Mouse (Mus musculus) hindbrain, postnatal 0 days (tissue): Measurements from ENCODE around the gene Ahnak. TPM values are rescaled to one million over a fixed set of nuclear protein-coding genes. Genes with fewer than 3 reads are reported as not detected.
A peak's percentile ranks its signal among the peaks of the same experiment; 100 is the strongest.

Experiments used
- ATAC-seq: fragments of 200-750 bp; cut with Nextera tagmentation; 2 replicates; pipeline ENCODE4 v1.8.0; 2017; ENCODE audit warnings: mild to moderate bottlenecking, moderate TSS enrichment, moderate library complexity
- DNase-seq: peaks from one replicate; pipeline ENCODE4 v3.0.0-alpha.2; 2015; ENCODE audit warnings: low spot score
- H3K27ac ChIP-seq: fragments of 300-500 bp; sonication (generic); 2 replicates; pipeline ENCODE4 v1.5.1; 2014; ENCODE audit warnings: mild to moderate bottlenecking
- H3K27me3 ChIP-seq: fragments of 300-500 bp; sonication (generic); 2 replicates; pipeline ENCODE4 v1.6.1; 2014; ENCODE audit warnings: low read length, mixed read lengths; ENCODE audit not compliant: insufficient read depth
- H3K36me3 ChIP-seq: fragments of 300-500 bp; sonication (generic); 2 replicates; pipeline ENCODE4 v1.6.1; 2014; ENCODE audit warnings: low read length, mixed read lengths; ENCODE audit not compliant: insufficient read depth
- H3K4me1 ChIP-seq: fragments of 300-500 bp; sonication (generic); 2 replicates; pipeline ENCODE4 v1.6.1; 2014; ENCODE audit warnings: antibody characterized with exemption, low read length, mixed read lengths; ENCODE audit not compliant: insufficient read depth
- H3K4me2 ChIP-seq: fragments of 300-500 bp; sonication (generic); 2 replicates; pipeline ENCODE4 v1.6.1; 2014; ENCODE audit warnings: low read depth, mild to moderate bottlenecking, low read length, moderate library complexity, mixed read lengths
- H3K4me3 ChIP-seq: fragments of 300-500 bp; sonication (generic); 2 replicates; pipeline ENCODE4 v1.5.1; 2014; ENCODE audit warnings: low read length
- H3K9ac ChIP-seq: fragments of 300-500 bp; sonication (generic); replicated peaks from 2 replicates; pipeline ENCODE4 v1.6.1; 2014; ENCODE audit warnings: mild to moderate bottlenecking, low read length, moderate library complexity, mixed read lengths
- H3K9me3 ChIP-seq: fragments of 300-500 bp; sonication (generic); 2 replicates; pipeline ENCODE4 v1.6.1; 2016; ENCODE audit warnings: low read length, mixed read lengths
- CTCF ChIP-seq: IDR thresholded peaks from 2 replicates; pipeline ENCODE4 v1.5.1; 2016; ENCODE audit warnings: antibody characterized with exemption, control low read depth, low read depth
- WGBS: fragments of 180-500 bp; shearing (Covaris S2); extraction: QIAGEN DNeasy Blood & Tissue Kit; methylation state at CpG from one replicate; pipeline ENCODE4 v1.1.7; 2014; 5-methylcytosine and 5-hydroxymethylcytosine counted together
- polyA plus RNA-seq: library from polyadenylated mRNA; unstranded; fragments of >200 nt; fragmentation: Nextera tagmentation; extraction: Ambion mirVana; gene quantifications from 2 replicates; pipeline ENCODE4 v1.2.1, GENCODE M21; 2015
- total RNA-seq: library from RNA; depleted of rRNA; stranded (reverse); fragments of >200 nt; gene quantifications from 2 replicates; pipeline ENCODE4 v1.2.3, GENCODE M21; 2014

Gene Ahnak
- total and polyA plus RNA-seq, 2 experiments from 2014 or later: 6.1 to 11.2 TPM

- peak within 1 kb of the TSS; percentile 88 for H3K27ac ChIP-seq
- H3K36me3 ChIP-seq: peaks cover 29% of the 10 kb centered on the region
- TF ChIP-seq CTCF: peak; percentile 28
- peak within 1 kb of the TSS; percentile 89 for H3K4me2 ChIP-seq
- H3K4me3 ChIP-seq: peak within 1 kb of the TSS; percentile 67
- H3K9me3 ChIP-seq: no peaks in the 10 kb centered on the region
- no peaks in the 10 kb centered on the region for H3K27me3 ChIP-seq
- peak within 1 kb of the TSS; percentile 69 for H3K9ac ChIP-seq
- ATAC-seq: peak; percentile 95
- H3K4me1 ChIP-seq: 0 out of 2 replicates have a peak, but pooled peaks cover 12% of the 10 kb centered on the region
- DNase-seq: peak; percentile 99
- WGBS: 2% methylated on average over 46 of the region's 46 CpGs
Observed at GRCm38 (mm10) chr19:8953135-8954039, 35.7 kb upstream of the Ahnak start, which contains the start of gene Tut1. Gene Tut1, plus strand, starts transcription at chr19:8953847.

GRCm38 (mm10) chr19:8954171-8954570, 34.9 kb upstream of the Ahnak start:
- peak overlapping the region; percentile 67 for H3K4me3 ChIP-seq
- DNase-seq (no peak), ATAC-seq (no peak)
- 0 out of 2 replicates have a peak, but pooled peaks cover 12% of the 10 kb centered on the region for H3K4me1 ChIP-seq
- H3K27ac ChIP-seq: peak overlapping the region; percentile 88
- H3K9ac ChIP-seq: peak overlapping the region; percentile 69
- WGBS: 8% methylated on average over 9 of the region's 9 CpGs
- H3K36me3 ChIP-seq: peaks cover 24% of the 10 kb centered on the region
- no peaks in the 10 kb centered on the region for H3K9me3 ChIP-seq
- peak overlapping the region; percentile 89 for H3K4me2 ChIP-seq
- no peak for TF ChIP-seq CTCF
- H3K27me3 ChIP-seq: no peaks in the 10 kb centered on the region

DNA sequence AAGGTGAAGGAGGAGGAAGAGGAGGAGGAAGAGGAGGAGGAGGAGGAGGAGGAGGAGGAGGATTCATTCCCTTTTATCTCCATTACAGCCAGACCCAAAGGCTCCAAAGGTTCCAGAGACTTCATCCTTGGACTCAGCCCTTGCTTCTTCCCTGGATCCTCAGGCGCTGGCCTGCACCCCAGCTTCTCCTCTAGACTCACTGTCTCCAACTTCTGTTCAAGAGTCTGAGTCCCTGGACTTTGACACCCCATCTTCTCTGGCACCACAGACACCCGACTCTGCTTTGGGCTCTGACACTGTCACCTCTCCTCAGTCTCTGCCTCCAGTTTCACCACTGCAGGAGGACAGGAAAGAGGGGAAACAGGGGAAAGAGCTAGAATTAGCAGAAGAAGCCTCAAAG, 26.8 kb upstream of the Ahnak start:
- ATAC-seq: no peak
- Histone ChIP-seq H3K9ac (no peak overlapping the region), H3K27me3 (no peaks in the 10 kb centered on the region), H3K9me3 (no peaks in the 10 kb centered on the region), H3K36me3 (peaks cover 61% of the 10 kb centered on the region), H3K27ac (no peak overlapping the region), H3K4me2 (no peak overlapping the region), H3K4me1 (peaks cover 3% of the 10 kb centered on the region; the same call in 1 of the 2 replicates), H3K4me3 (no peak overlapping the region)
- 90% methylated on average over 2 of the region's 2 CpGs for WGBS
- no peak for TF ChIP-seq CTCF
- DNase-seq: no peak

DNA sequence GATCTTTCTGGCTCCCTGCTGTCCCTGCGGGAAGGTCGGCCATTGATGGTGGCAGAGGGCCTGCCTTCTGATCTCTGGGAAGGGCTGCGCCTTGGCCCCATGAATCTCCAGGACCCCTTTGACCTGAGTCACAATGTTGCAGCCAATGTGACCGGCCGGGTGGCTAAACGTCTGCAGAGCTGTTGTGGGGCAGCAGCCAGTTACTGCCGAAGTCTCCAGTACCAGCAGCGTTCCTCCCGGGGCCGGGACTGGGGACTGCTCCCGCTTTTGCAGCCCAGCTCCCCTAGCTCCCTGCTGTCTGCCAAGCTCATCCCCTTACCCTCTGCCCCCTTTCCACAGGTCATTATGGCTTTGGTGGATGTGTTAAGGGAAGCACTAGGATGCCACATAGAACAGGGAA, 24.0 kb upstream of the Ahnak start:
- no peak overlapping the region for H3K4me3 ChIP-seq
- H3K27ac ChIP-seq: no peak overlapping the region
- no peaks in the 10 kb centered on the region for H3K9me3 ChIP-seq
- H3K36me3 ChIP-seq: peaks cover 48% of the 10 kb centered on the region
- WGBS: 82% methylated on average over 11 of the region's 11 CpGs
- DNase-seq (no peak), ATAC-seq (no peak)
- peaks cover 6% of the 10 kb centered on the region; the same call in 1 of the 2 replicates for H3K4me1 ChIP-seq
- H3K27me3 ChIP-seq: no peaks in the 10 kb centered on the region
- no peak for TF ChIP-seq CTCF
- no peak overlapping the region for H3K9ac ChIP-seq
- H3K4me2 ChIP-seq: no peak overlapping the region

DNA sequence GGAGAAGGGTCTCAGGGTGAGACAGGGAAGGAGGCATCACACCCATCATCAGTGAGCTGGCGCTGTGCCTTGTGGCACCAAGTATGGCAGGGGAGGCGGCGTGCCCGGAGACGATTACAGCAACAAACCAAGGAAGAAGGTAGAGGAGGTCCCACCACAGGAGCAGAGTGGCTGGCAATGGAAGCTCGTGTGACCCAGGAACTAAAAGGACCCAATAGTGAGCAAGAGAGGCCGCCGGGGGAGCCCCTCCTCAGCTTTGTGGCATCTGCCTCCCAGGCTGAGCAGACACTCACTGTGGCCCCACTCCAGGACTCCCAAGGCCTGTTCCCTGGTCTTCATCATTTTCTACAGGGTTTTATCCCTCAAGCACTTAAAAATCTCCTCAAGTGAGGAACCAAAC, 23.3 kb upstream of the Ahnak start:
- Histone ChIP-seq H3K9ac (peak overlapping the region; percentile 54; the same call in 1 of the 2 replicates), H3K27me3 (no peaks in the 10 kb centered on the region), H3K27ac (peak overlapping the region; percentile 76), H3K4me3 (no peak overlapping the region), H3K9me3 (no peaks in the 10 kb centered on the region), H3K36me3 (peaks cover 46% of the 10 kb centered on the region), H3K4me2 (peak overlapping the region; percentile 86; the same call in 1 of the 2 replicates), H3K4me1 (peaks cover 6% of the 10 kb centered on the region; the same call in 1 of the 2 replicates)
- ATAC-seq (no peak), DNase-seq (no peak)
- WGBS: 71% methylated on average over 8 of the region's 8 CpGs
- no peak for TF ChIP-seq CTCF

GRCm38 (mm10) chr19:8966198-8966589, 22.9 kb upstream of the Ahnak start:
- 41% methylated on average over 5 of the region's 5 CpGs for WGBS
- no peak for TF ChIP-seq CTCF
- Histone ChIP-seq H3K4me2 (peak overlapping the region; percentile 86), H3K36me3 (peaks cover 50% of the 10 kb centered on the region), H3K9me3 (no peaks in the 10 kb centered on the region), H3K4me3 (peak overlapping the region; percentile 80), H3K27ac (peak overlapping the region; percentile 76), H3K9ac (peak overlapping the region; percentile 54), H3K27me3 (no peaks in the 10 kb centered on the region), H3K4me1 (peaks cover 6% of the 10 kb centered on the region; the same call in 1 of the 2 replicates)
- ATAC-seq (no peak), DNase-seq (no peak)
